Mouse (Mus musculus) gastrocnemius, postnatal 36 days (tissue): ENCODE measurements around the gene Vmn1r40. TPM values are rescaled to one million over a fixed set of nuclear protein-coding genes. Genes with fewer than 3 reads are reported as not detected.

Source experiments
- DNase-seq, 2 experiments: peaks; one replicate each; pipeline ENCODE4 v3.0.0; 2022
- intact Hi-C: fragments of 180-260 bp; cut with DNase I; formaldehyde crosslinking; loops from one replicate; pipeline ENCODE4 v1.15.1; 2025
- long read RNA-seq, 2 experiments: library from polyadenylated mRNA; stranded (forward); transcript quantifications; one replicate each; pipeline ENCODE4 v2.0.0; 2021
- total RNA-seq, 2 experiments: library from RNA; stranded (reverse); gene quantifications; 2 replicates each; pipeline ENCODE4 v1.2.3; 2021

Gene Vmn1r40
- not detected for total RNA-seq
- long read RNA-seq, experiment 1 = 0 reads
- long read RNA-seq, experiment 2 = 0 reads

GRCm38 (mm10) chr6:89707240-89707639, at the start of gene Vmn1r40:
TSS of gene Vmn1r40 (plus strand) at chr6:89707540.
- intact Hi-C loops = no loop called here

GRCm38 (mm10) chr6:89658342-89658741, 49.0 kb upstream of the Vmn1r40 start:
- no peak for DNase-seq
- intact Hi-C loops = no loop called here

More at GRCm38 (mm10) chr6:89707240-89707639, at the start of gene Vmn1r40:
- DNase-seq = no peak

GRCm38 (mm10) chr6:89658931-89659330, 48.4 kb upstream of the Vmn1r40 start:
- DNase-seq = no peak
- intact Hi-C loops = no loop called here

GRCm38 (mm10) chr6:89659692-89660423, 47.5 kb upstream of the Vmn1r40 start:
- no peak for DNase-seq
- intact Hi-C loops = no loop called here

- intact Hi-C loops = no loop called here
- DNase-seq = no peak
These were observed 46.9 kb upstream of the Vmn1r40 start for GRCm38 (mm10) chr6:89660490-89660889.

GRCm38 (mm10) chr6:89662521-89662920, 44.8 kb upstream of the Vmn1r40 start:
- intact Hi-C loops = no loop called here
- no peak for DNase-seq

GRCm38 (mm10) chr6:89665155-89665554, 42.2 kb upstream of the Vmn1r40 start:
- no peak for DNase-seq
- intact Hi-C loops = no loop called here

- intact Hi-C loops = no loop called here
These were observed 41.7 kb upstream of the Vmn1r40 start for GRCm38 (mm10) chr6:89665667-89666066.

GRCm38 (mm10) chr6:89666976-89667375, 40.4 kb upstream of the Vmn1r40 start:
- DNase-seq = no peak
- intact Hi-C loops = no loop called here

More at GRCm38 (mm10) chr6:89665667-89666066, 41.7 kb upstream of the Vmn1r40 start:
- no peak for DNase-seq

GRCm38 (mm10) chr6:89669556-89669955, 37.8 kb upstream of the Vmn1r40 start:
- intact Hi-C loops = no loop called here

GRCm38 (mm10) chr6:89671431-89671830, 35.9 kb upstream of the Vmn1r40 start:
- intact Hi-C loops = loop anchor here (10.0 kb wide), 2 partner anchors 663 to 753 kb away; partner anchors contain the start of genes Cfap100 and Uroc1
- no peak for DNase-seq

More at GRCm38 (mm10) chr6:89669556-89669955, 37.8 kb upstream of the Vmn1r40 start:
- DNase-seq = no peak

- DNase-seq = no peak
- intact Hi-C loops = loop anchor here (10.0 kb wide), 2 partner anchors 662 to 752 kb away; partner anchors contain the start of genes Cfap100 and Uroc1
These were observed 34.7 kb upstream of the Vmn1r40 start for GRCm38 (mm10) chr6:89672641-89673040.

- intact Hi-C loops = loop anchor here (10.0 kb wide), 2 partner anchors 662 to 752 kb away; partner anchors contain the start of genes Cfap100 and Uroc1
- DNase-seq = no peak
These were observed 34.1 kb upstream of the Vmn1r40 start for GRCm38 (mm10) chr6:89673135-89673780.

- no peak for DNase-seq
- intact Hi-C loops = loop anchor here (10.0 kb wide), 2 partner anchors 656 to 746 kb away; partner anchors contain the start of genes Cfap100 and Uroc1
These were observed 28.8 kb upstream of the Vmn1r40 start for GRCm38 (mm10) chr6:89678522-89678921.

- intact Hi-C loops = loop anchor here (10.0 kb wide), 2 partner anchors 655 to 745 kb away; partner anchors contain the start of genes Cfap100 and Uroc1
- peak; percentile 30 to 55 for DNase-seq
These were observed 28.0 kb upstream of the Vmn1r40 start for GRCm38 (mm10) chr6:89679291-89679835.

GRCm38 (mm10) chr6:89680155-89680554, 27.2 kb upstream of the Vmn1r40 start:
- intact Hi-C loops = no loop called here
- DNase-seq = peak; percentile 59 to 75

GRCm38 (mm10) chr6:89684231-89684630, 23.1 kb upstream of the Vmn1r40 start:
- intact Hi-C loops = no loop called here
- no peak for DNase-seq

GRCm38 (mm10) chr6:89687100-89687499, 20.2 kb upstream of the Vmn1r40 start:
- intact Hi-C loops = no loop called here
- no peak for DNase-seq

- intact Hi-C loops = no loop called here
- DNase-seq = no peak
These were observed 716 bp upstream of the Vmn1r40 start for GRCm38 (mm10) chr6:89706624-89707023.

GRCm38 (mm10) chr6:89718051-89718450, 10.7 kb downstream of the Vmn1r40 start:
- intact Hi-C loops = no loop called here
- no peak for DNase-seq

- intact Hi-C loops = no loop called here
- DNase-seq = no peak
These were observed 33.1 kb downstream of the Vmn1r40 start, which contains the start of gene Vmn1r41 for GRCm38 (mm10) chr6:89740466-89740865. TSS of gene Vmn1r41 (plus strand) at chr6:89740766.
